Mouse (Mus musculus): ENCODE data around the gene Eloa.

DNA sequence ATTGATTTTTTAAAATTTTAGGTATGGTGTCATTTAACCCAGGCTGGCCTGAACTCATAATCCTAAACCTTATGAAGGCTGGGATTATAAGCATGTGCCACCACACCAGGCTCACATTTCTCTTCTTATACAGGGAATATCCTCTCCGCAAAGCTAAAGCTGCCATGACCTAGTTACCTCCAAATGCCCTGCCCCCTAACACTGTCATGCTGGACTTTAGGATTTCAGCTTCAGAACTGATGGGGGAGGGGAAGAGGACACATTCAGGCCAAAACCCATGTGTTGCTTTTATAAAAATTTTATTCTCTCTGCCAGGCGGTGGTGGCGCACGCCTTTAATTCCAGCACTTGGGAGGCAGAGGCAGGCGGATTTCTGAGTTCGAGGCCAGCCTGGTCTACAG lies 27.6 kb downstream of the Eloa start:
- no peak for TF ChIP-seq CTCF (IDR thresholded peaks at IDR 0.05)
- TF ChIP-seq POLR2A (IDR thresholded peaks at IDR 0.05; ENCODE audit: insufficient read depth, low read depth, low read length): no peak
- TF ChIP-seq EP300 (IDR thresholded peaks at IDR 0.05; ENCODE audit: insufficient read depth, low read depth, low read length): no peak

Measured in heart, adult 2 months (tissue).